Mouse (Mus musculus) hindbrain, embryonic 11.5 days (tissue): ENCODE measurements at regions not wholly inside any gene's neighbourhood (a gene's known extent, or its start where the extent isn't known, plus 50 kb on each side); places are given as distances from the start of the nearest gene placed in this dataset.
A peak's percentile ranks its signal among the peaks of the same experiment; 100 is the strongest.

Source experiments
- ATAC-seq: fragments of 200-750 bp; cut with Nextera tagmentation; 2 replicates; pipeline ENCODE4 v1.8.0; 2017; ENCODE audit warnings: mild to moderate bottlenecking, moderate TSS enrichment, moderate library complexity; ENCODE audit not compliant: low FRiP score
- DNase-seq: peaks from one replicate; pipeline ENCODE4 v3.0.0-alpha.2; 2015; ENCODE audit warnings: low spot score
- H3K27ac ChIP-seq: fragments of 300-500 bp; sonication (generic); 2 replicates; pipeline ENCODE4 v1.5.1; 2014; ENCODE audit warnings: mild to moderate bottlenecking, low read depth, low read length
- H3K27me3 ChIP-seq: fragments of 300-500 bp; sonication (generic); 2 replicates; pipeline ENCODE4 v1.6.1; 2014; ENCODE audit warnings: mild to moderate bottlenecking, low read length, moderate library complexity, mixed read lengths; ENCODE audit not compliant: control insufficient read depth, insufficient read depth
- H3K36me3 ChIP-seq: fragments of 300-500 bp; sonication (generic); 2 replicates; pipeline ENCODE4 v1.6.1; 2014; ENCODE audit warnings: mild to moderate bottlenecking, low read length, moderate library complexity, mixed read lengths; ENCODE audit not compliant: control insufficient read depth, insufficient read depth
- H3K4me1 ChIP-seq: fragments of 300-500 bp; sonication (generic); replicated peaks from 2 replicates; pipeline ENCODE4 v1.6.1; 2014; ENCODE audit warnings: low read length, mixed read lengths; ENCODE audit not compliant: control insufficient read depth, insufficient read depth
- H3K4me2 ChIP-seq: fragments of 300-500 bp; sonication (generic); replicated peaks from 2 replicates; pipeline ENCODE4 v1.6.1; 2014; ENCODE audit warnings: mild to moderate bottlenecking, low read depth, low read length
- H3K4me3 ChIP-seq: fragments of 300-500 bp; sonication (generic); 2 replicates; pipeline ENCODE4 v1.5.1; 2014; ENCODE audit warnings: low read depth, low read length
- H3K9ac ChIP-seq: fragments of 300-500 bp; sonication (generic); 2 replicates; pipeline ENCODE4 v1.6.1; 2014; ENCODE audit warnings: low read depth, low read length
- H3K9me3 ChIP-seq: fragments of 300-500 bp; sonication (generic); 2 replicates; pipeline ENCODE4 v1.6.1; 2016; ENCODE audit warnings: low read length; ENCODE audit not compliant: control insufficient read depth
- WGBS: fragments of 180-500 bp; shearing (Covaris S2); extraction: QIAGEN DNeasy Blood & Tissue Kit; methylation state at CpG from one replicate; pipeline ENCODE4 v1.1.7; 2014; 5-methylcytosine and 5-hydroxymethylcytosine counted together

GRCm38 (mm10) chr4:97283099-97283498 is 100.1 kb upstream of the Gm10192 start:
- no peak overlapping the region for H3K9ac ChIP-seq
- no peak for ATAC-seq
- no peak for DNase-seq
- no peaks in the 10 kb centered on the region for H3K4me1 ChIP-seq
- H3K4me2 ChIP-seq = no peak overlapping the region
- no peaks in the 10 kb centered on the region for H3K36me3 ChIP-seq
- no peak overlapping the region for H3K4me3 ChIP-seq
- no peaks in the 10 kb centered on the region for H3K27me3 ChIP-seq
- H3K27ac ChIP-seq = no peak overlapping the region
- H3K9me3 ChIP-seq = no peaks in the 10 kb centered on the region
- WGBS = 82% methylated on average over 1 of the region's 1 CpGs

GRCm38 (mm10) chr4:97282643-97283042 is 99.7 kb upstream of the Gm10192 start:
- WGBS = 84% methylated on average over 3 of the region's 3 CpGs
- H3K4me2 ChIP-seq = no peak overlapping the region
- ATAC-seq (no peak), DNase-seq (no peak)
- no peaks in the 10 kb centered on the region for H3K27me3 ChIP-seq
- no peak overlapping the region for H3K4me3 ChIP-seq
- no peaks in the 10 kb centered on the region for H3K36me3 ChIP-seq
- no peak overlapping the region for H3K27ac ChIP-seq
- H3K9ac ChIP-seq = no peak overlapping the region
- H3K4me1 ChIP-seq = no peaks in the 10 kb centered on the region
- H3K9me3 ChIP-seq = no peaks in the 10 kb centered on the region

GRCm38 (mm10) chr4:97281126-97281779 is 98.3 kb upstream of the Gm10192 start:
- Histone ChIP-seq H3K27me3 (no peaks in the 10 kb centered on the region), H3K27ac (no peak overlapping the region), H3K9ac (no peak overlapping the region), H3K4me2 (no peak overlapping the region), H3K4me3 (no peak overlapping the region), H3K36me3 (no peaks in the 10 kb centered on the region), H3K4me1 (no peaks in the 10 kb centered on the region), H3K9me3 (no peaks in the 10 kb centered on the region)
- ATAC-seq (peak; percentile 51; the same call in 1 of the 2 replicates), DNase-seq (no peak)
- 67% methylated on average over 4 of the region's 4 CpGs for WGBS

GRCm38 (mm10) chr4:97280712-97281111 is 97.7 kb upstream of the Gm10192 start:
- H3K4me2 ChIP-seq = no peak overlapping the region
- ATAC-seq (no peak; the same call in 1 of the 2 replicates), DNase-seq (no peak)
- WGBS = 46% methylated on average over 3 of the region's 3 CpGs
- no peaks in the 10 kb centered on the region for H3K9me3 ChIP-seq
- H3K4me3 ChIP-seq = no peak overlapping the region
- H3K27ac ChIP-seq = no peak overlapping the region
- no peaks in the 10 kb centered on the region for H3K27me3 ChIP-seq
- H3K36me3 ChIP-seq = no peaks in the 10 kb centered on the region
- no peaks in the 10 kb centered on the region for H3K4me1 ChIP-seq
- no peak overlapping the region for H3K9ac ChIP-seq

GRCm38 (mm10) chr4:97236945-97237344 is 54.0 kb upstream of the Gm10192 start:
- H3K4me3 ChIP-seq = no peak overlapping the region
- H3K4me2 ChIP-seq = no peak overlapping the region
- WGBS = 79% methylated on average over 4 of the region's 4 CpGs
- no peak overlapping the region for H3K9ac ChIP-seq
- ATAC-seq (no peak), DNase-seq (no peak)
- H3K27me3 ChIP-seq = no peaks in the 10 kb centered on the region
- no peaks in the 10 kb centered on the region for H3K36me3 ChIP-seq
- H3K27ac ChIP-seq = no peak overlapping the region
- no peaks in the 10 kb centered on the region for H3K9me3 ChIP-seq
- H3K4me1 ChIP-seq = no peaks in the 10 kb centered on the region

- no peaks in the 10 kb centered on the region for H3K36me3 ChIP-seq
- peak; percentile 33; the same call in 1 of the 2 replicates for ATAC-seq
- no peak overlapping the region for H3K9ac ChIP-seq
- no peak overlapping the region for H3K4me3 ChIP-seq
- no peaks in the 10 kb centered on the region for H3K27me3 ChIP-seq
- 77% methylated on average over 1 of the region's 1 CpGs for WGBS
- H3K9me3 ChIP-seq = no peaks in the 10 kb centered on the region
- DNase-seq = no peak
- H3K27ac ChIP-seq = no peak overlapping the region
- no peaks in the 10 kb centered on the region for H3K4me1 ChIP-seq
- no peak overlapping the region for H3K4me2 ChIP-seq
These were observed 53.4 kb upstream of the Gm10192 start for GRCm38 (mm10) chr4:97236384-97236783.

GRCm38 (mm10) chr4:97235945-97236383 is 53.0 kb upstream of the Gm10192 start:
- peak; percentile 79 for ATAC-seq
- Histone ChIP-seq H3K36me3 (no peaks in the 10 kb centered on the region), H3K4me1 (no peaks in the 10 kb centered on the region), H3K27ac (no peak overlapping the region), H3K4me2 (no peak overlapping the region), H3K9ac (no peak overlapping the region), H3K9me3 (no peaks in the 10 kb centered on the region), H3K4me3 (no peak overlapping the region), H3K27me3 (no peaks in the 10 kb centered on the region)
- 51% methylated on average over 2 of the region's 2 CpGs for WGBS
- no peak for DNase-seq
